Mouse (Mus musculus) forebrain, embryonic 15.5 days (tissue): ENCODE measurements around the gene Tbl1x. TPM values are rescaled to one million over a fixed set of nuclear protein-coding genes. Genes with fewer than 3 reads are reported as not detected.

Experiments used
- ATAC-seq: fragments of 200-750 bp; cut with Nextera tagmentation; replicated peaks from 2 replicates; pipeline ENCODE4 v1.8.0; 2017; ENCODE audit warnings: mild to moderate bottlenecking, moderate TSS enrichment, moderate library complexity
- H3K27ac ChIP-seq: fragments of 300-500 bp; sonication (generic); replicated peaks from 2 replicates; pipeline ENCODE4 v1.5.1; 2015; ENCODE audit warnings: mild to moderate bottlenecking, inconsistent platforms
- H3K27me3 ChIP-seq: fragments of 300-500 bp; sonication (generic); 2 replicates; pipeline ENCODE4 v1.6.1; 2015; ENCODE audit warnings: inconsistent platforms
- H3K36me3 ChIP-seq: fragments of 300-500 bp; sonication (generic); 2 replicates; pipeline ENCODE4 v1.6.1; 2015; ENCODE audit warnings: mild to moderate bottlenecking, inconsistent platforms
- H3K4me1 ChIP-seq: fragments of 300-500 bp; sonication (generic); 2 replicates; pipeline ENCODE4 v1.6.1; 2015; ENCODE audit warnings: inconsistent platforms
- H3K4me2 ChIP-seq: fragments of 300-500 bp; sonication (generic); replicated peaks from 2 replicates; pipeline ENCODE4 v1.6.1; 2015; ENCODE audit warnings: mild to moderate bottlenecking, inconsistent platforms
- H3K4me3 ChIP-seq: fragments of 300-500 bp; sonication (generic); 2 replicates; pipeline ENCODE4 v1.5.1; 2015; ENCODE audit warnings: mild to moderate bottlenecking, inconsistent platforms
- H3K9ac ChIP-seq: fragments of 300-500 bp; sonication (generic); replicated peaks from 2 replicates; pipeline ENCODE4 v1.6.1; 2015; ENCODE audit warnings: mild to moderate bottlenecking, inconsistent platforms
- H3K9me3 ChIP-seq: fragments of 300-500 bp; sonication (generic); 2 replicates; pipeline ENCODE4 v1.6.1; 2016; ENCODE audit warnings: inconsistent platforms
- WGBS: fragments of 180-500 bp; shearing (Covaris S2); methylation state at CpG from one replicate; pipeline ENCODE4 v1.1.7; 2015; ENCODE audit warnings: mixed read lengths; 5-methylcytosine and 5-hydroxymethylcytosine counted together
- polyA plus RNA-seq: library from polyadenylated mRNA; unstranded; fragments of >200 nt; fragmentation: Nextera tagmentation; extraction: Ambion mirVana; gene quantifications from 2 replicates; pipeline ENCODE4 v1.2.1, GENCODE M21; 2015

Tbl1x gene
- 54.0 and 56.0 TPM in 2 replicates for polyA plus RNA-seq

GRCm38 (mm10) chrX:77510371-77511300 is at the start of gene Tbl1x:
Gene Tbl1x (plus strand): TSS chrX:77511013.
- no peaks in the 10 kb centered on the region for H3K36me3 ChIP-seq
- ATAC-seq = peak; percentile 63
- H3K4me3 ChIP-seq = peak within 1 kb of the TSS; percentile 69
- H3K9ac ChIP-seq = peak within 1 kb of the TSS; percentile 64
- peak within 1 kb of the TSS; percentile 95 for H3K27ac ChIP-seq
- 15% methylated on average over 55 of the region's 76 CpGs for WGBS
- H3K9me3 ChIP-seq = no peaks in the 10 kb centered on the region
- H3K4me2 ChIP-seq = peak within 1 kb of the TSS; percentile 51
- H3K4me1 ChIP-seq = peaks cover 9% of the 10 kb centered on the region; the same call in 1 of the 2 replicates
- no peaks in the 10 kb centered on the region for H3K27me3 ChIP-seq

DNA sequence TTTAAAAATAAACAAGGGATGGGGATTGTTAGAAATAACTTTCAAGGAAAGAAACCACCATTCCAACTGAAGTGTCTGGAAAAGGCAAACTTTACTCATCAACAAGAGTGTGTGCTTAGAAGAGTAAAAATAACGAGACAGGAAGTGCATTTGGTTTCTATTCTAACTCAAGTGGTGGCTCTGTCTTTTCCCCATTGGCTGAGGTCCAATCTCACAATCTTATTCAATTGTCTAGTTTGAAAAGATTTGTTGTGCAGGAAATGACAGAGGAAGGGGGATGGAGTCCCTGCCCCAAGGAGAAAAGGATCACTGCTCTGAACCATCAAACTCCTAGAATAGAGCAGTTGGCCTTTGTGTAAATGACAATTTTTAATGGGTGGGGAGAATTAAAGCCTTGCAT is 41.6 kb upstream of the Tbl1x start:
- ATAC-seq = no peak
- no peaks in the 10 kb centered on the region for H3K9me3 ChIP-seq
- 35% methylated on average over 1 of the region's 1 CpGs for WGBS
- H3K4me1 ChIP-seq = no peaks in the 10 kb centered on the region
- H3K9ac ChIP-seq = no peak overlapping the region
- H3K27me3 ChIP-seq = no peaks in the 10 kb centered on the region
- no peak overlapping the region for H3K4me3 ChIP-seq
- H3K36me3 ChIP-seq = no peaks in the 10 kb centered on the region
- no peak overlapping the region for H3K4me2 ChIP-seq
- H3K27ac ChIP-seq = no peak overlapping the region

DNA sequence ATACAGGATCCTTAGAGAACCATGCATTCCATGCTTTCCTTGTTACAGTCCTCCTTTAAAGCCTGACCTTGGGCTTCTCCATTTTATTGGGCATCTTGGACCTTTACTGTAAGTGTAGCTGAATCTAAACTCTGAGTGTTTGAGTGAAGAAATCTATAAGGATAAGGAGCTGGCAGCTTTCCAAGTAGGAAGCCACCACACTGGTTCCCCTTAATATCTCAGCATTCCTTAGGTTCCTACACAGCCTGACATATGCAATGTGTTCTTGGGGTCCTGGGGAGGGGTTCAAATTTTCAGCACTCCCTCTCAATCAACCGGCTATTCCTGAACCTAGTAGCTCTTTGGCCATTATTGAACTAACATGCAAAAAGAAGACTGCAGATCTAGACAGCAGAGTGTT is 38.0 kb upstream of the Tbl1x start:
- H3K27ac ChIP-seq = no peak overlapping the region
- no peak overlapping the region for H3K4me2 ChIP-seq
- no peak overlapping the region for H3K4me3 ChIP-seq
- H3K9me3 ChIP-seq = no peaks in the 10 kb centered on the region
- WGBS = 88% methylated on average over 1 of the region's 1 CpGs
- no peaks in the 10 kb centered on the region for H3K4me1 ChIP-seq
- no peaks in the 10 kb centered on the region for H3K27me3 ChIP-seq
- H3K36me3 ChIP-seq = no peaks in the 10 kb centered on the region
- H3K9ac ChIP-seq = no peak overlapping the region
- ATAC-seq = no peak

GRCm38 (mm10) chrX:77473511-77473910 is 37.3 kb upstream of the Tbl1x start:
- no peaks in the 10 kb centered on the region for H3K27me3 ChIP-seq
- no peak for ATAC-seq
- H3K4me2 ChIP-seq = no peak overlapping the region
- H3K9me3 ChIP-seq = no peaks in the 10 kb centered on the region
- no peaks in the 10 kb centered on the region for H3K36me3 ChIP-seq
- H3K4me3 ChIP-seq = no peak overlapping the region
- 89% methylated on average over 1 of the region's 1 CpGs for WGBS
- no peak overlapping the region for H3K9ac ChIP-seq
- H3K4me1 ChIP-seq = no peaks in the 10 kb centered on the region
- no peak overlapping the region for H3K27ac ChIP-seq

DNA sequence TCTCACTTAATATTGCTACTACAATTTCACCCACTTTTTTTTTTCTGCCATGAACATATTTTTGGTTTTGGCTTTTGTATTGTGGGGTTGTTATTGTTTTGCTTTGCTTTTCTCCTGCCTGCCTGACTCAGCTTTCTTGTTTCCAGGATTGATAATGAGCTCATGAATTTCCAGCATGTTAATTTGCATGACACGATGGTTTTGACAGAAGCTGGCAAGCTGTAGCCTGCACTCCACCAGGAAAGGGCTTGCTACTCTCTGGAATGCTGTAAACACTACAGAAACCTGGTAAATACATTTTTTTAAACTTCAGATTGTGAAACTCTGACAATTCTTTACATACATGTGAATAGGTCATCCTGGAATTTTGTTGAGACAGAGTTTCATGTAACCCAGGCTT is 36.3 kb upstream of the Tbl1x start:
- ATAC-seq = 0 out of 2 replicates have a peak, but pooled peaks have one; percentile 55
- no peak overlapping the region for H3K4me2 ChIP-seq
- H3K9ac ChIP-seq = no peak overlapping the region
- H3K36me3 ChIP-seq = no peaks in the 10 kb centered on the region
- no peaks in the 10 kb centered on the region for H3K9me3 ChIP-seq
- no peak overlapping the region for H3K27ac ChIP-seq
- WGBS = 7% methylated on average over 1 of the region's 1 CpGs
- H3K4me3 ChIP-seq = no peak overlapping the region
- no peaks in the 10 kb centered on the region for H3K27me3 ChIP-seq
- H3K4me1 ChIP-seq = no peaks in the 10 kb centered on the region

DNA sequence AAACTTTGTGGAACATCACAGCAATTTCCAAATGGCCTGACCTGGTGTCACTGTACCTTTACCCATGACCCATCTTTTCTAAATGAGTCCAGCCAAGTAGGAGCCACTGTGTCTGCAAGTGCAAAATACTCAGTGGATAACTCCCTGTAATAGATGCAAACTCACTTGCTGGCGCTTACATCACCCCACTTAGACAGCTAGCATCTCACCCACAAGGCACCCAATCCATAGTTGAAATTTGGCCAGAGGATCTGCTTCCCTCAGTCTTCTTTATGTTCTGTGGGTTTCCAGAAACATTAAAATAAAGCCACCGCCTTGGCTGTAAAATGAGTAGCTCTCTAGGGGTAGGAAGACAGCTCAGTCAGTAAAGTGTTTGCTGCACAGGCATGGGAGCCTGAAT is 33.3 kb upstream of the Tbl1x start:
- no peak overlapping the region for H3K4me3 ChIP-seq
- WGBS = 66% methylated on average over 2 of the region's 2 CpGs

DNA sequence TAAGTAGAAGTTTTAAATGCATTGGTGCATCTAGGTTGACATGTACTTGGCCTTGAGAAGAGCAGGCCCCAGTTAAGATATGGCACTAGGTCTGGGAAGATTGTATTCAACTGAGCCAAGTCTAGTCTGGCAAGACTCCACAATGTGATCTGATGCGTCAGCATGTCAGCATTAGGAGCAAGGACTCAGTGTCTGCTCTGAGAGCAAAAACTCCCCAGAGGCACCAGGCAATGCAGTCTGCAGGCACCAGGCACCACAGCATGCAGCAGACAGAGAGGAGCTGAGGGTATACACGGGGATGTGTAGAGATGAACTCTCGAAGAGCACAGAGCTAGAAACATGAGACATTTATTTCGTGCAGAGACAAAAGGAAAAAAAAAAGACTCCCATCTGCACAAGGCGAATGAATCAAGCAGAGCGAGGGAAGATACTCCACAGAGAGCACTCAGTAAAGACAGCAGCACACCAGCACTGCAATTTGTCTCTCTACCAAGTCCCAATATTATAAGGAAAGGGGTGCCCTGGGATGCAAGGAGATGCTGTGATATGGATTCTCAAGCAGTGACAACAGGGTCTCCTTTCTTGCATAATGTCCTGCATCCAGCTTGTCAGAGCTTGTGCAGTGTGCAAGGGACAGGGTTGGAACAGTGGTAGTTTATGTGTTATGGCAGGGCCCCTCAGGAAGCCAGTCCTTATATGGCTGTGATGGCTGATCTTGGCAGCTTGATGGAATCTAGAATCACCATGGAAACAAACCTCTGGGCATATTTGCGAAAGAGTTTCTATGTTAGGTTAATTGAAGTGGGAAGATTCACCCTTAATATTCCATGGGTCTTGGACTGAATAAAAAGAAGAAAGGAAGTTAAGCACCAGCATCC is 22.7 kb upstream of the Tbl1x start:
- Histone ChIP-seq H3K4me3 (no peak overlapping the region), H3K36me3 (no peaks in the 10 kb centered on the region), H3K9me3 (no peaks in the 10 kb centered on the region), H3K27me3 (no peaks in the 10 kb centered on the region), H3K4me2 (no peak overlapping the region), H3K27ac (no peak overlapping the region), H3K9ac (no peak overlapping the region), H3K4me1 (no peaks in the 10 kb centered on the region)
- ATAC-seq = no peak
- WGBS = 59% methylated on average over 7 of the region's 7 CpGs

More for the DNA sequence above, 33.3 kb upstream of the Tbl1x start:
- Histone ChIP-seq H3K4me1 (no peaks in the 10 kb centered on the region), H3K9me3 (no peaks in the 10 kb centered on the region), H3K9ac (no peak overlapping the region), H3K27me3 (no peaks in the 10 kb centered on the region), H3K4me2 (no peak overlapping the region), H3K36me3 (no peaks in the 10 kb centered on the region), H3K27ac (no peak overlapping the region)
- ATAC-seq = no peak

DNA sequence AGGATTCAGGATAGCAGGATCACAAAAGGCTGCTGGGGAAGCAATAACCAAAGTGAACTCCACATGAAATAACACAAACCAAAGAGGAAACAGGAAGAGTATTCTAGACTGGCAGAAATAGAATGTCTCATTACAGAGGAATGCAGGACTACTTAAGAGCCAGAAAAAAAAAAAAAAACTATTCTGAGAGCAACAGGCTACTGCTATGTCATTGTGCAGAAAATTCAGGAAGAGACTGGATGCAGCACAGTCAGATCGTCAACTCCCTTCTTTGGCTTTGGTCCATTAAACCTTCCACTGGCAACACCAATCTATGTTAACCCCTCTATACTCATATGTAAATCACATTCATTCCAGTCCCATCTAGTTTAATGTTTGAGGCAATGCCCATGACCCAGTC is 20.7 kb upstream of the Tbl1x start:
- Histone ChIP-seq H3K9ac (no peak overlapping the region), H3K4me2 (no peak overlapping the region), H3K4me3 (no peak overlapping the region), H3K27me3 (no peaks in the 10 kb centered on the region), H3K27ac (no peak overlapping the region), H3K4me1 (no peaks in the 10 kb centered on the region), H3K36me3 (no peaks in the 10 kb centered on the region), H3K9me3 (no peaks in the 10 kb centered on the region)
- 43% methylated on average over 1 of the region's 1 CpGs for WGBS
- ATAC-seq = no peak

GRCm38 (mm10) chrX:77509149-77509548 is 1.7 kb upstream of the Tbl1x start:
- Histone ChIP-seq H3K36me3 (no peaks in the 10 kb centered on the region), H3K27me3 (no peaks in the 10 kb centered on the region), H3K9ac (0 out of 2 replicates have a peak overlapping the region, but pooled peaks have one; percentile 64), H3K27ac (peak overlapping the region; percentile 95), H3K9me3 (no peaks in the 10 kb centered on the region), H3K4me1 (peaks cover 9% of the 10 kb centered on the region; the same call in 1 of the 2 replicates), H3K4me2 (peak overlapping the region; percentile 51), H3K4me3 (peak overlapping the region; percentile 69)
- ATAC-seq = peak; percentile 85
- WGBS = 21% methylated on average over 13 of the region's 13 CpGs

DNA sequence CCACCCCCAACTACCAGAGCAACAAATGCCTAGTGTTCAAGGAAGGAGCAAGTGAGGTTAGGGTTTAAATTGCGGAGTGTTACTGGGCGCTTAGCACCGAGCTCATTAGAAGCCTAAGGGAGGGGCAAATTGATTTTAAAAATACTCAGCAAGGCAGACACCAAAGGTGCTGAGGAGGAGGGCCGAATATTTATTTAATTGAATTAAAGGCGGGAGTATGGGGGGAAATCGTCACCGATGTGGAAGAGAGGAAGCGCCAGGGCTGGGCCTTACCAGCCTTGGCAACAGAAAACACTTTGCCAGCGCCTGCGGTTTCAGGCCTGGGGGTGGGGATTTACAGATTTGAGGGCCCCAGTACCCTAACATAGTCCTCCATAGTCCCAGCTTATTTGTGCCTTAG is 1.0 kb upstream of the Tbl1x start:
- Histone ChIP-seq H3K27me3 (no peaks in the 10 kb centered on the region), H3K4me3 (peak overlapping the region; percentile 69), H3K4me2 (peak overlapping the region; percentile 51), H3K4me1 (peaks cover 9% of the 10 kb centered on the region; the same call in 1 of the 2 replicates), H3K9ac (peak overlapping the region; percentile 64; the same call in 1 of the 2 replicates), H3K27ac (peak overlapping the region; percentile 95), H3K9me3 (no peaks in the 10 kb centered on the region), H3K36me3 (no peaks in the 10 kb centered on the region)
- peak; percentile 49 for ATAC-seq
- 22% methylated on average over 10 of the region's 10 CpGs for WGBS

DNA sequence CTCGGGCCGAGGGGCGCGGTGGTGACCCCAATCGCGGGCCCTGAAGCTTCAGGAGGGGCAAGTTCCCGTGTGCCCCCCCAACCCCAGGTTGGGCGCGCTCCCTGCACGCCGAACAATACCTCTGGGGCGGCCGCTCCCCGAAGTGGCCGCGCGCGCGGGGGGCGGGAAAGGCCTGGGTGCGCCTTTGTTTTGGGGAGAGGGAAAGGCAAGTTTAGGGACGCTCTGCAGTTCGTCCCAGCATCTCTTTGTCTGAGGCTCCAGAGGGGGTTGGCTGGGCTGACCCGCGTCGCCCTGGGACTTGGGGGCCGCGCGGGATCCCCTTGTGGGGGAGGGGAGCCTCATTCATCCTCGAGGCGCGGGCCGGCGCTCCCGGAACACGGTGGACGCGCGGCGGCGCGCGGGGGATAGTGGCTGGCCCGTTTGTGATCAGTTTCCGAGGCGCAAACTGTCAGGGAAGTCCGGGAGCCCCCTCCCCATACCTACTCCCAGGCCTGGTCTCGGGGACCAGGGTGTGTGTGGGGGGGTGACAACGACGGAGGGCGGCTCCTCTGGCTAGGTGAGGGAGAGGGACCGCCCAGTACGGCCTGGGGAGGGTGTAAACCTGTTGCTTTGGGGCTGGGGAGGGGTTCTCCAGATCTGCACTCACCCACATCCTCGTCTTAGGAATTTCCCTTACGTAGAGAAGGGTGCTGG is 634 bp downstream of the Tbl1x start:
- ATAC-seq = peak; percentile 18
- no peaks in the 10 kb centered on the region for H3K9me3 ChIP-seq
- peak overlapping the region; percentile 51 for H3K4me2 ChIP-seq
- WGBS = 25% methylated on average over 45 of the region's 55 CpGs
- H3K27ac ChIP-seq = peak overlapping the region; percentile 95
- no peaks in the 10 kb centered on the region for H3K36me3 ChIP-seq
- H3K27me3 ChIP-seq = no peaks in the 10 kb centered on the region
- H3K4me3 ChIP-seq = peak overlapping the region; percentile 69
- H3K4me1 ChIP-seq = peaks cover 9% of the 10 kb centered on the region; the same call in 1 of the 2 replicates
- peak overlapping the region; percentile 64 for H3K9ac ChIP-seq
